Mouse (Mus musculus) mouse embryonic stem cell (cell line): ENCODE data around the gene Angptl2.

Experiments used
- in situ Hi-C, 2 experiments: fragments of 300-500 bp; cut with MboI; formaldehyde crosslinking; loops; 1 replicate in 1 of 2; 3 replicates in 1 of 2; pipeline ENCODE4 v1.14.3; 2019 to 2020; ENCODE audit warnings: low sequenced_read_pairs in 2 of 2, low pct_unique_long_range_greater_than_20kb in 1 of 2, mixed read lengths in 1 of 2; ENCODE audit not compliant: unreplicated experiment in 1 of 2

Angptl2 gene

GRCm38 (mm10) chr2:33288837-33289236 is 73.0 kb downstream of the Angptl2 start:
- in situ Hi-C loops, result no loop called here

- in situ Hi-C loops, result no loop called here
Measured at GRCm38 (mm10) chr2:33290491-33290890, 74.6 kb downstream of the Angptl2 start.

GRCm38 (mm10) chr2:33292057-33292456 is 76.2 kb downstream of the Angptl2 start:
- in situ Hi-C loops, result no loop called here

DNA sequence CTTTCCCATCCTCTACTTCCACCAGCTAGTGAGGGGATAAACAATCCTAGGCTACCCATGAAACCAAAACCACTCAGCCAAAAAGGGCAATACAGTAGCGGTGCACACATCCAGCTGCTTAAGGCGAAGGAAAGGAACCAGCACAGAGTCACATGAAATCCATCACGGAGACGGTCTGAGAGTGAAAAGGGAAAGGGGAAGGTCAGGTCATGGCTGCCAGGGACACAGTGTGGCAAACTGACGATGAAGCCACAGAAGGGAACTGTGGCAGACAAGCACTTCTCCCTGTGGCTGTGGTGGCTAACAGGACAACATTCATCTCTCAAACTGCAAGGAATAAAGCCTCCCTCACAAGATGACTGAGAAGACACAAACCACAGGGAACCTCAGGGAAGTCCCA is 79.2 kb downstream of the Angptl2 start:
- in situ Hi-C loops, result no loop called here
